10 mouse cellular contexts compared by ENCODE assay signal in the genomic region with DNA sequence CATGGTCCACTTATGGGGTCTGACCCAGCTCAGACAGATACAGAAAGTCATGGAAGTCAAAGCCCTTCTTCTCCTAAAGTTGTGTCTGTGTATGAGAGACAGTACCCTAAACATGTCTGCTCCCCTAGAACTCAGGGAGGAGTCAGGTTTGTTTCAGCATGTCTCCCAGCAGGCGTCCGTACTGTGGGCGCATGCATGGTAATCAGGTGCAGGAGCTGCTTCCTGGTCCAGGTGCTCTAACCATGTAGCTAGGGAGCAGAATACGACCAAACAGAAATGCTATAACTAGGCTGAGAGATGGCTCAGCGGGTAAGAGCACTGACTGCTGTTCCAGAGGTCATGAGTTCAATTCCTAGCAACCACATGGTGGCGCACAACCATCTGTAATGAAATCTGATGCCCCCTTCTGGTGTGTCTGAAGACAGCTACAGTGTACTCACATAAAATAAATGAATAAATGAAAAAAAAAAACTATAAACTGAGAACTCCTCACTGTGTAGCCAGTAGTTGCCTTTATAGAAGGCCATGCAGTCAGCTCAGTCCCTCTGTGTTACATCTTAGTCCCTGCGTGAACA. TPM values are rescaled to one million over a fixed set of nuclear protein-coding genes. Genes with fewer than 3 reads are reported as not detected.
DNase-seq lines count a peak whose midpoint lies in the region; ATAC-seq and TF ChIP-seq lines count a peak whose summit lies in the region.
"Had no signal": no experiment of that assay in that cellular context is flagged by ENCODE, and none has a peak within 500 bp of the region (broad histone marks: within the 10 kb centered on the region; RNA-seq: fewer than 3 reads in every experiment).

No protein-coding gene starts in this region.

- dilution Hi-C loops in CH12.LX (cut with MboI; ENCODE audit: extremely low pct_ligation_motif_present, extremely low pct_unique_long_range_greater_than_20kb, low sequenced_read_pairs) = no loop called here

- no peaks in the 10 kb centered on the region for H3K79me2 ChIP-seq in CH12.LX (replicated peaks; ENCODE audit: control insufficient read depth, extremely low read depth, insufficient read depth, poor library complexity, severe bottlenecking)

- H3K9me3 ChIP-seq in kidney, embryonic 14.5 days (ENCODE audit: control insufficient read depth, low read length) = no peaks in the 10 kb centered on the region
- H3K9me3 ChIP-seq in CH12.LX (replicated peaks; ENCODE audit: low read length) (no peaks in the 10 kb centered on the region), E14TG2a.4 (ENCODE audit: low read length) (no peaks in the 10 kb centered on the region)
- no peaks in the 10 kb centered on the region for H3K9me3 ChIP-seq in liver, embryonic 12.5 days (replicated peaks)

- TF ChIP-seq CTCF in CH12.LX (conservative IDR thresholded peaks at IDR 0.05 in 1 of 2, IDR thresholded peaks at IDR 0.05 in 1 of 2; ENCODE audit: low read depth in 2 of 2, low read length in 2 of 2) (peak; percentile 23 to 79; a peak in 3 of 4 replicates), E14TG2a.4 (conservative IDR thresholded peaks at IDR 0.05; ENCODE audit: low read length) (peak; percentile 24; the same call in 1 of the 2 replicates)

- no peak overlapping the region for H3K9ac ChIP-seq in kidney, embryonic 14.5 days (ENCODE audit: low read depth, low read length)
- H3K9ac ChIP-seq in CH12.LX (ENCODE audit: insufficient read depth, low read depth) = no peak overlapping the region
- no peak overlapping the region for H3K9ac ChIP-seq in liver, embryonic 12.5 days

- WGBS in kidney, embryonic 14.5 days = 74% methylated on average over 7 of the region's 7 CpGs
- 55% methylated on average over 7 of the region's 7 CpGs for WGBS in liver, embryonic 12.5 days (ENCODE audit: insufficient replicate concordance)

- H3K27me3 ChIP-seq in kidney, embryonic 14.5 days (ENCODE audit: control insufficient read depth, insufficient read depth, low read length) = no peaks in the 10 kb centered on the region
- H3K27me3 ChIP-seq in CH12.LX (replicated peaks) = no peaks in the 10 kb centered on the region
- no peaks in the 10 kb centered on the region for H3K27me3 ChIP-seq in E14TG2a.4 (ENCODE audit: insufficient read depth, low read length)
- no peaks in the 10 kb centered on the region for H3K27me3 ChIP-seq in liver, embryonic 12.5 days (replicated peaks)
- H3K27me3 ChIP-seq: Patski had no signal

- H3K4me1 ChIP-seq in kidney, embryonic 14.5 days (ENCODE audit: control insufficient read depth, insufficient read depth, low read length) = peaks cover 9% of the 10 kb centered on the region; the same call in 1 of the 2 replicates
- peaks cover 9 to 32% of the 10 kb centered on the region in 2 experiments; a peak in 3 of 4 replicates for H3K4me1 ChIP-seq in CH12.LX (ENCODE audit: control insufficient read depth in 1 of 2, insufficient read depth in 2 of 2)
- H3K4me1 ChIP-seq in E14TG2a.4 (replicated peaks; ENCODE audit: low read depth, low read length) = peaks cover 74% of the 10 kb centered on the region
- peaks cover 58% of the 10 kb centered on the region for H3K4me1 ChIP-seq in liver, embryonic 12.5 days

- no peak for DNase-seq in kidney, adult 11 months
- DNase-seq in CH12.LX (ENCODE audit: extremely low read depth) = peak; percentile 42
- no peak for DNase-seq in B cell, adult 2 months
- DNase-seq: cerebellum, adult 9-11 months; gastrocnemius, postnatal 14 days had no signal

- TF ChIP-seq RAD21 in CH12.LX (IDR thresholded peaks at IDR 0.05; ENCODE audit: low read depth, low read length) = no peak; the same call in none of the 2 replicates

- H3K27ac ChIP-seq in kidney, embryonic 14.5 days (ENCODE audit: low read depth, low read length) = peak overlapping the region; percentile 70; the same call in 1 of the 2 replicates
- H3K27ac ChIP-seq in CH12.LX (ENCODE audit: insufficient read depth, low read depth) = no peak overlapping the region
- peak overlapping the region; percentile 79 for H3K27ac ChIP-seq in liver, embryonic 12.5 days

- peaks cover 20% of the 10 kb centered on the region; the same call in 1 of the 2 replicates for H3K36me3 ChIP-seq in kidney, embryonic 14.5 days (ENCODE audit: control insufficient read depth, insufficient read depth, low read length)
- peaks cover 26 to 68% of the 10 kb centered on the region in 2 experiments for H3K36me3 ChIP-seq in CH12.LX (replicated peaks in 1 of 2; ENCODE audit: control insufficient read depth in 1 of 2, insufficient read depth in 1 of 2, low read length in 1 of 2)
- H3K36me3 ChIP-seq in E14TG2a.4 (ENCODE audit: insufficient read depth, low read length) = no peaks in the 10 kb centered on the region
- H3K36me3 ChIP-seq in liver, embryonic 12.5 days = peaks cover 34% of the 10 kb centered on the region

- no peak for TF ChIP-seq EP300 in CH12.LX (IDR thresholded peaks at IDR 0.05; ENCODE audit: low read length)

- no peak for ATAC-seq in kidney, embryonic 14.5 days (ENCODE audit: low FRiP score, low TSS enrichment)
- peak; percentile 13; the same call in 1 of the 2 replicates for ATAC-seq in liver, embryonic 12.5 days
- no peak for ATAC-seq in inflammation-experienced regulatory T-cells, adult 6 months
- ATAC-seq: Patski had no signal

- no peak overlapping the region for H3K4me2 ChIP-seq in kidney, embryonic 14.5 days (replicated peaks; ENCODE audit: low read depth, low read length)
- H3K4me2 ChIP-seq in CH12.LX (ENCODE audit: insufficient read depth, low read depth, poor library complexity, severe bottlenecking) = no peak overlapping the region
- peak overlapping the region; percentile 23 for H3K4me2 ChIP-seq in liver, embryonic 12.5 days

- TF ChIP-seq POLR2A in CH12.LX (IDR thresholded peaks at IDR 0.05; ENCODE audit: low read depth, low read length) = no peak

- in situ Hi-C loops in CH12.LX (cut with MboI; ENCODE audit: low pct_ligation_motif_present, low pct_unique_long_range_greater_than_20kb, low sequenced_read_pairs) = no loop called here

- H3K4me3 ChIP-seq in kidney, embryonic 14.5 days (ENCODE audit: low read length) = no peak overlapping the region
- H3K4me3 ChIP-seq in CH12.LX (replicated peaks in 1 of 3; ENCODE audit: low read depth in 2 of 3, low read length in 2 of 3, poor library complexity in 1 of 3) (no peak overlapping the region), E14TG2a.4 (replicated peaks; ENCODE audit: low read length) (0 out of 2 replicates have a peak overlapping the region, but pooled peaks have one; percentile 7)
- no peak overlapping the region for H3K4me3 ChIP-seq in liver, embryonic 12.5 days

TF ChIP-seq in CH12.LX, 34 proteins besides CTCF, POLR2A, EP300 and RAD21:
- peak; percentile 31 for TF ChIP-seq SMC3 (IDR thresholded peaks at IDR 0.05; ENCODE audit: low read depth, low read length)
- no peak for TF ChIP-seq POLR2AphosphoS2 (IDR thresholded peaks at IDR 0.05; ENCODE audit: low read depth, low read length)

RNA-seq across cellular contexts. Expression of a gene that starts 47.4 kb away (rescaled TPM):
- 2.9 and 4.3 TPM in 2 replicates for polyA plus RNA-seq in kidney, embryonic 14.5 days (2014; fragmentation: Nextera tagmentation; extraction: Ambion mirVana)
- 4.5 and 5.3 TPM in 2 replicates for total RNA-seq in CH12.LX (2012; rRNA removed)
- total RNA-seq in CH12.LX (2014; rRNA removed) = 6.6 and 6.8 TPM in 2 replicates
- 10.9 and 12.4 TPM in 2 replicates for polyA plus RNA-seq in CH12.LX (2012; ENCODE audit: insufficient read length, low read depth)
- polyA plus RNA-seq in liver, embryonic 12.5 days (2016; fragmentation: Nextera tagmentation; extraction: Ambion mirVana) = 1.6 and 1.8 TPM in 2 replicates
- polyA plus RNA-seq in inflammation-experienced regulatory T-cells, adult 6 months (2017; shearing (Covaris generic)) = 10 to 100 TPM; 11.8 to 16.8 (median 16.3) TPM

RNA-seq across cellular contexts. Expression of a gene that starts 52.5 kb away (rescaled TPM):
- polyA plus RNA-seq in kidney, embryonic 14.5 days (2014; fragmentation: Nextera tagmentation; extraction: Ambion mirVana) = 27.6 and 44.5 TPM in 2 replicates
- total RNA-seq in CH12.LX (2012; rRNA removed) = 17.1 TPM in 2 replicates
- 16.3 and 17.0 TPM in 2 replicates for total RNA-seq in CH12.LX (2014; rRNA removed)
- 26.3 and 29.7 TPM in 2 replicates for polyA plus RNA-seq in CH12.LX (2012; ENCODE audit: insufficient read length, low read depth)
- polyA plus RNA-seq in liver, embryonic 12.5 days (2016; fragmentation: Nextera tagmentation; extraction: Ambion mirVana) = 22.7 and 23.5 TPM in 2 replicates
- polyA plus RNA-seq in inflammation-experienced regulatory T-cells, adult 6 months (2017; shearing (Covaris generic)) = 1 to 10 TPM; 2.1 to 2.6 (median 2.6) TPM
